Mouse (Mus musculus) macrophage (primary cell): ENCODE data around the gene Plagl1. TPM values are rescaled to one million over a fixed set of nuclear protein-coding genes. Genes with fewer than 3 reads are reported as not detected.
"Not testable (repeated sequence)": the region's sequence is repeated elsewhere in the genome, so short reads cannot be mapped to it uniquely, and the experiment has no call there.

ENCODE experiments used
- H3K27ac ChIP-seq: fragments of 350-480 bp; formaldehyde crosslinking; 2 replicates; pipeline ENCODE4 v1.9.0; 2021
- H3K36me3 ChIP-seq: fragments of 350-480 bp; formaldehyde crosslinking; 2 replicates; pipeline ENCODE4 v1.9.0; 2021; ENCODE audit errors: inconsistent target
- H3K4me3 ChIP-seq: fragments of 350-480 bp; formaldehyde crosslinking; 2 replicates; pipeline ENCODE4 v1.9.0; 2021; ENCODE audit errors: inconsistent target
- H3K79me2 ChIP-seq: fragments of 350-480 bp; formaldehyde crosslinking; 2 replicates; pipeline ENCODE4 v1.9.0; 2021; ENCODE audit errors: inconsistent target
- WGBS: methylation state at CpG from one replicate; pipeline ENCODE4 v1.1.7; 2026; ENCODE audit warnings: inconsistent platforms; ENCODE audit not compliant: missing documents; 5-methylcytosine and 5-hydroxymethylcytosine counted together
- polyA plus RNA-seq: library from polyadenylated mRNA; stranded (reverse); fragments of 250-400 nt; gene quantifications from 3 replicates; pipeline ENCODE4 v1.2.4, GENCODE M21; 2018; ENCODE audit warnings: inconsistent platforms
- total RNA-seq, 78 experiments: library from RNA; depleted of rRNA; stranded (reverse); fragments of 250-400 nt; gene quantifications; 1 replicate in 9 of 78; 2 replicates in 24 of 78; 3 replicates in 43 of 78; 4 replicates in 2 of 78; pipeline ENCODE4 v1.2.4; 2018; ENCODE audit warnings: inconsistent platforms in 56 of 78

Gene Plagl1
- total RNA-seq (2018; cell fraction: chromatin; rRNA removed), result 10 to 100 TPM in 4 of 26 experiments, 1 to 10 TPM in 11, under 1 TPM in 8, not detected in 3; 0.13 to 98.4 (median 1.6) TPM
- total RNA-seq (2018; cell fraction: cytosol; rRNA removed), result 1 to 10 TPM in 3 of 26 experiments, under 1 TPM in 23; 0.04 to 9.4 (median 0.45) TPM
- total RNA-seq (2018; cell fraction: nucleus; rRNA removed), result 10 to 100 TPM in 4 of 26 experiments, 1 to 10 TPM in 10, under 1 TPM in 12; 0.11 to 96.0 (median 1.1) TPM
- polyA plus RNA-seq, result 0.06 to 0.16 TPM in 2 of 3 replicates, not detected in the other

GRCm38 (mm10) chr10:13060021-13060668 is at the start of gene Plagl1:
TSS of gene Plagl1 (plus strand) at chr10:13060504.
- Histone ChIP-seq H3K79me2 (no peaks in the 10 kb centered on the region), H3K36me3 (no peaks in the 10 kb centered on the region), H3K27ac (no peak within 1 kb of the TSS), H3K4me3 (no peak within 1 kb of the TSS)
- WGBS, result 92% methylated on average over 11 of the region's 11 CpGs

GRCm38 (mm10) chr10:13014026-13014425 is 46.3 kb upstream of the Plagl1 start:
- Histone ChIP-seq H3K27ac (no peak overlapping the region), H3K4me3 (no peak overlapping the region), H3K36me3 (no peaks in the 10 kb centered on the region), H3K79me2 (peaks cover 16% of the 10 kb centered on the region)
- WGBS, result 89% methylated on average over 7 of the region's 7 CpGs

- no peak overlapping the region for H3K4me3 ChIP-seq
- WGBS, result 31% methylated on average over 4 of the region's 4 CpGs
- H3K36me3 ChIP-seq, result no peaks in the 10 kb centered on the region
- no peaks in the 10 kb centered on the region for H3K79me2 ChIP-seq
- no peak overlapping the region for H3K27ac ChIP-seq
These were observed 43.7 kb upstream of the Plagl1 start for GRCm38 (mm10) chr10:13016573-13016972.

- WGBS, result 72% methylated on average over 7 of the region's 7 CpGs
These were observed 41.8 kb upstream of the Plagl1 start for GRCm38 (mm10) chr10:13018510-13018909.

GRCm38 (mm10) chr10:13019026-13019425 is 41.3 kb upstream of the Plagl1 start:
- no peaks in the 10 kb centered on the region for H3K36me3 ChIP-seq
- no peak overlapping the region for H3K4me3 ChIP-seq
- 91% methylated on average over 5 of the region's 5 CpGs for whole genome bisulfite sequencing
- no peak overlapping the region for H3K27ac ChIP-seq
- no peaks in the 10 kb centered on the region for H3K79me2 ChIP-seq

More at GRCm38 (mm10) chr10:13018510-13018909, 41.8 kb upstream of the Plagl1 start:
- Histone ChIP-seq H3K27ac (no peak overlapping the region), H3K36me3 (no peaks in the 10 kb centered on the region), H3K79me2 (no peaks in the 10 kb centered on the region), H3K4me3 (no peak overlapping the region)

- no peaks in the 10 kb centered on the region for H3K36me3 ChIP-seq
- H3K27ac ChIP-seq, result no peak overlapping the region
- H3K4me3 ChIP-seq, result no peak overlapping the region
- 54% methylated on average over 3 of the region's 4 CpGs for WGBS
- no peaks in the 10 kb centered on the region for H3K79me2 ChIP-seq
These were observed 38.2 kb upstream of the Plagl1 start for GRCm38 (mm10) chr10:13022103-13022502.

- 13% methylated on average over 3 of the region's 3 CpGs for WGBS
These were observed 36.3 kb upstream of the Plagl1 start for GRCm38 (mm10) chr10:13023985-13024384.

GRCm38 (mm10) chr10:13027702-13028101 is 32.6 kb upstream of the Plagl1 start:
- H3K36me3 ChIP-seq, result no peaks in the 10 kb centered on the region
- no peak overlapping the region for H3K27ac ChIP-seq
- H3K4me3 ChIP-seq, result no peak overlapping the region
- 48% methylated on average over 5 of the region's 5 CpGs for WGBS
- no peaks in the 10 kb centered on the region for H3K79me2 ChIP-seq

More at GRCm38 (mm10) chr10:13023985-13024384, 36.3 kb upstream of the Plagl1 start:
- not testable (repeated sequence) for H3K79me2 ChIP-seq, H3K36me3 ChIP-seq, H3K4me3 ChIP-seq, H3K27ac ChIP-seq

GRCm38 (mm10) chr10:13028215-13028614 is 32.1 kb upstream of the Plagl1 start:
- Histone ChIP-seq H3K36me3 (no peaks in the 10 kb centered on the region), H3K4me3 (no peak overlapping the region), H3K79me2 (no peaks in the 10 kb centered on the region), H3K27ac (no peak overlapping the region)
- 29% methylated on average over 1 of the region's 1 CpGs for WGBS

GRCm38 (mm10) chr10:13029416-13029815 is 30.9 kb upstream of the Plagl1 start:
- no peak overlapping the region for H3K27ac ChIP-seq
- H3K4me3 ChIP-seq, result no peak overlapping the region
- no peaks in the 10 kb centered on the region for H3K79me2 ChIP-seq
- H3K36me3 ChIP-seq, result no peaks in the 10 kb centered on the region
- 94% methylated on average over 5 of the region's 5 CpGs for WGBS

GRCm38 (mm10) chr10:13035270-13035669 is 25.0 kb upstream of the Plagl1 start:
- Histone ChIP-seq H3K79me2 (no peaks in the 10 kb centered on the region), H3K36me3 (no peaks in the 10 kb centered on the region), H3K27ac (no peak overlapping the region), H3K4me3 (no peak overlapping the region)
- 56% methylated on average over 3 of the region's 3 CpGs for WGBS

- Histone ChIP-seq H3K79me2 (no peaks in the 10 kb centered on the region), H3K36me3 (no peaks in the 10 kb centered on the region), H3K27ac (no peak overlapping the region), H3K4me3 (no peak overlapping the region)
- 89% methylated on average over 5 of the region's 5 CpGs for WGBS
These were observed 20.6 kb upstream of the Plagl1 start for GRCm38 (mm10) chr10:13039637-13040174.

GRCm38 (mm10) chr10:13044659-13045058 is 15.6 kb upstream of the Plagl1 start:
- H3K27ac ChIP-seq, result no peak overlapping the region
- H3K79me2 ChIP-seq, result no peaks in the 10 kb centered on the region
- no peaks in the 10 kb centered on the region for H3K36me3 ChIP-seq
- H3K4me3 ChIP-seq, result no peak overlapping the region
- 95% methylated on average over 11 of the region's 11 CpGs for WGBS

- no peaks in the 10 kb centered on the region for H3K79me2 ChIP-seq
- H3K36me3 ChIP-seq, result no peaks in the 10 kb centered on the region
- WGBS, result 89% methylated on average over 3 of the region's 4 CpGs
- no peak overlapping the region for H3K4me3 ChIP-seq
- H3K27ac ChIP-seq, result no peak overlapping the region
These were observed 12.5 kb upstream of the Plagl1 start for GRCm38 (mm10) chr10:13047816-13048215.

- H3K36me3 ChIP-seq, result no peaks in the 10 kb centered on the region
- whole genome bisulfite sequencing, result 92% methylated on average over 6 of the region's 6 CpGs
These were observed 3.4 kb upstream of the Plagl1 start for GRCm38 (mm10) chr10:13056863-13057381.

More at GRCm38 (mm10) chr10:13056863-13057381, 3.4 kb upstream of the Plagl1 start:
- no peak overlapping the region for H3K27ac ChIP-seq
- no peak overlapping the region for H3K4me3 ChIP-seq
- H3K79me2 ChIP-seq, result no peaks in the 10 kb centered on the region
